Comparison of ENCODE assay signal across 24 mouse cellular contexts in the genomic region with DNA sequence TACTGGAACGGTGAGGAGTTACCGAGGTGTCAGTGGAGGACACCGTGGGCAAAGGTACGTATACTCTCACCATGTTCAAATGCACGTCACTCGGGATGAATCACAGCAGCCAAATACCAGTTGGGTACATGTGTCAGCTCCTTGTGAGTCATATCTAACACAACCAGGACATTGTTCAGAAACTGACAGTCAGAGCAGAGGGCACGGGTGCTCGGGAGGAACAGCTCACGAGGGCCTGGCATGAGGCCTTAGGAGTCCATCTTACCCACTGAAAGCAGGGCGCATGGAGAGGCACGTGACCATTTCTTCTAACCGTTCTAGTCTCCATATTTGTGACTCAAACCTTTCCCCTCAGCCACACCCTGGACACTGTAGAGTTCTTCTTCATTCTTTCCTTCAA. TPM values are rescaled to one million over a fixed set of nuclear protein-coding genes. Genes with fewer than 3 reads are reported as not detected.
A peak's percentile ranks its signal among the peaks of the same experiment; 100 is the strongest.
DNase-seq lines count a peak whose midpoint lies in the region; ATAC-seq and TF ChIP-seq lines count a peak whose summit lies in the region.
"Had no signal": no experiment of that assay in that cellular context is flagged by ENCODE, and none has a peak within 500 bp of the region (broad histone marks: within the 10 kb centered on the region; RNA-seq: fewer than 3 reads in every experiment).

No protein-coding gene starts in this region.

- no peaks in the 10 kb centered on the region for H3K9me3 ChIP-seq in lung, postnatal 0 days (ENCODE audit: low read length)
- no peaks in the 10 kb centered on the region for H3K9me3 ChIP-seq in stomach, postnatal 0 days (ENCODE audit: control insufficient read depth, low read length)
- H3K9me3 ChIP-seq: heart, embryonic 10.5 days; lung, embryonic 15.5 days; megakaryocyte, embryonic 14.5 days had no signal

- no peak overlapping the region for H3K4me3 ChIP-seq in lung, postnatal 0 days (ENCODE audit: low read depth, low read length)
- H3K4me3 ChIP-seq in stomach, postnatal 0 days (ENCODE audit: low read depth, low read length): no peak overlapping the region
- H3K4me3 ChIP-seq: erythroblast, embryonic 14.5 days; heart, embryonic 10.5 days; lung, embryonic 15.5 days; megakaryocyte, embryonic 14.5 days had no signal

- 0 out of 2 replicates have a peak, but pooled peaks have one; percentile 11 for ATAC-seq in lung, postnatal 0 days
- ATAC-seq in stomach, postnatal 0 days (ENCODE audit: low FRiP score, low TSS enrichment): peak; percentile 85
- ATAC-seq: forebrain, postnatal 0 days; hindbrain, postnatal 0 days had no signal

- TF ChIP-seq EP300 in lung, postnatal 0 days (IDR thresholded peaks at IDR 0.05): no peak
- no peak for TF ChIP-seq EP300 in stomach, postnatal 0 days (optimal IDR thresholded peaks at IDR 0.05)

- no peaks in the 10 kb centered on the region for H3K27me3 ChIP-seq in lung, postnatal 0 days (replicated peaks; ENCODE audit: insufficient read depth, low read length)
- no peaks in the 10 kb centered on the region for H3K27me3 ChIP-seq in stomach, postnatal 0 days (ENCODE audit: control insufficient read depth, insufficient read depth, low read length)
- H3K27me3 ChIP-seq: lung, embryonic 15.5 days; megakaryocyte, embryonic 14.5 days had no signal

- H3K4me1 ChIP-seq in lung, postnatal 0 days (ENCODE audit: insufficient read depth, low read depth, low read length): no peaks in the 10 kb centered on the region
- no peaks in the 10 kb centered on the region for H3K4me1 ChIP-seq in stomach, postnatal 0 days (replicated peaks; ENCODE audit: control insufficient read depth, insufficient read depth)
- H3K4me1 ChIP-seq: lung, embryonic 15.5 days had no signal

- no peaks in the 10 kb centered on the region for H3K36me3 ChIP-seq in lung, postnatal 0 days (ENCODE audit: insufficient read depth, low read length)
- no peaks in the 10 kb centered on the region for H3K36me3 ChIP-seq in stomach, postnatal 0 days (ENCODE audit: control insufficient read depth, insufficient read depth, low read length)
- H3K36me3 ChIP-seq: heart, embryonic 10.5 days; lung, embryonic 15.5 days had no signal

- no peak overlapping the region for H3K9ac ChIP-seq in lung, postnatal 0 days (replicated peaks; ENCODE audit: low read depth)
- H3K9ac ChIP-seq in stomach, postnatal 0 days (ENCODE audit: low read length): no peak overlapping the region
- H3K9ac ChIP-seq: forebrain, postnatal 0 days; lung, embryonic 15.5 days had no signal

- H3K27ac ChIP-seq in lung, postnatal 0 days (ENCODE audit: low read length): no peak overlapping the region
- H3K27ac ChIP-seq in stomach, postnatal 0 days (replicated peaks): no peak overlapping the region
- H3K27ac ChIP-seq: heart, embryonic 10.5 days; hindbrain, postnatal 0 days; lung, embryonic 15.5 days had no signal

- 88% methylated on average over 12 of the region's 12 CpGs for WGBS in lung, postnatal 0 days
- 66% methylated on average over 12 of the region's 12 CpGs for WGBS in stomach, postnatal 0 days

- DNase-seq in lung, postnatal 0 days (ENCODE audit: low spot score): no peak
- no peak for DNase-seq in lung, postnatal 4 days
- peak; percentile 78 for DNase-seq in Muller cell, postnatal 12 days (ENCODE audit: inconsistent ontology term)
- peak; percentile 68 for DNase-seq in adrenal gland, postnatal 25 days
- peak; percentile 45 for DNase-seq in stomach, postnatal 0 days (ENCODE audit: low spot score)
- no peak for DNase-seq in cerebellum, adult 18-20 months
- DNase-seq in ovary, adult 18-20 months (ENCODE audit: low spot score): no peak
- DNase-seq: cerebellum, postnatal 10 days; forebrain, postnatal 0 days; gastrocnemius, postnatal 25 days; kidney, adult 2 months; thymus, postnatal 36 days had no signal

- no peak overlapping the region for H3K4me2 ChIP-seq in lung, postnatal 0 days (replicated peaks; ENCODE audit: low read depth, low read length)
- no peak overlapping the region for H3K4me2 ChIP-seq in stomach, postnatal 0 days (replicated peaks; ENCODE audit: low read depth)
- H3K4me2 ChIP-seq: liver, embryonic 11.5 days; lung, embryonic 15.5 days had no signal

- TF ChIP-seq CTCF in lung, postnatal 0 days (IDR thresholded peaks at IDR 0.05): no peak
- no peak for TF ChIP-seq CTCF in stomach, postnatal 0 days (IDR thresholded peaks at IDR 0.05; ENCODE audit: low read depth)

RNA-seq across cellular contexts. Expression of a gene that starts 8.6 kb away (rescaled TPM):
- 3.0 and 3.4 TPM in 2 replicates for polyA plus RNA-seq in lung, postnatal 0 days (2015; fragmentation: Nextera tagmentation; extraction: Ambion mirVana)
- total RNA-seq in adrenal gland, postnatal 25 days (2021): 24.6 and 26.0 TPM in 2 replicates
- 2.3 and 2.8 TPM in 2 replicates for polyA plus RNA-seq in stomach, postnatal 0 days (2015; fragmentation: Nextera tagmentation; extraction: Ambion mirVana)

RNA-seq across cellular contexts. Expression of a gene that starts 23.6 kb away (rescaled TPM):
- 47.7 and 51.0 TPM in 2 replicates for polyA plus RNA-seq in lung, postnatal 0 days (2015; fragmentation: Nextera tagmentation; extraction: Ambion mirVana)
- total RNA-seq in adrenal gland, postnatal 25 days (2021): 19.7 and 24.3 TPM in 2 replicates
- 42.2 and 45.5 TPM in 2 replicates for polyA plus RNA-seq in stomach, postnatal 0 days (2015; fragmentation: Nextera tagmentation; extraction: Ambion mirVana)

RNA-seq across cellular contexts. Expression of a gene that starts 43.4 kb away (rescaled TPM):
- polyA plus RNA-seq in lung, postnatal 0 days (2015; fragmentation: Nextera tagmentation; extraction: Ambion mirVana): not detected in 2 replicates
- total RNA-seq in adrenal gland, postnatal 25 days (2021): not detected in 2 replicates
- polyA plus RNA-seq in stomach, postnatal 0 days (2015; fragmentation: Nextera tagmentation; extraction: Ambion mirVana): not detected in 2 replicates
- total RNA-seq: gastrocnemius, postnatal 25 days; heart, postnatal 25 days; hindbrain, postnatal 0 days; left cerebral cortex, postnatal 14 days; monocyte, adult 5-6 weeks; neutrophil, adult 5-6 weeks had no signal
- polyA plus RNA-seq: erythroblast, embryonic 14.5 days; forebrain, postnatal 0 days; heart, embryonic 10.5 days; kidney, adult 2 months; large intestine, adult 2 months; liver, embryonic 11.5 days; lung, embryonic 15.5 days; spleen, adult 2 months had no signal

Comparison
In these comparisons a context has a peak if more than half of its experiments do, and no peak if none do; other contexts are left out.
1. DNase-seq: peak in Muller cell, postnatal 12 days (single experiment), adrenal gland, postnatal 25 days (single experiment) and stomach, postnatal 0 days (single experiment); none in lung, postnatal 0 days (single experiment), lung, postnatal 4 days (0 of 2), cerebellum, adult 18-20 months (0 of 2) and ovary, adult 18-20 months (single experiment).